28 mouse cellular contexts compared by ENCODE assay signal in genomic region chr14:102911582-102911981, GRCm38 (mm10).
DNase-seq lines count a peak whose midpoint lies in the region; ATAC-seq and TF ChIP-seq lines count a peak whose summit lies in the region.
"Had no signal": no experiment of that assay in that cellular context is flagged by ENCODE, and none has a peak within 500 bp of the region (broad histone marks: within the 10 kb centered on the region; RNA-seq: fewer than 3 reads in every experiment).

No protein-coding gene starts in this region.

- H3K27me3 ChIP-seq in liver, embryonic 15.5 days: no peaks in the 10 kb centered on the region
- H3K27me3 ChIP-seq in liver, embryonic 11.5 days (replicated peaks; ENCODE audit: control insufficient read depth, insufficient read depth, low read length): no peaks in the 10 kb centered on the region
- H3K27me3 ChIP-seq in hindbrain, embryonic 14.5 days (ENCODE audit: control insufficient read depth, insufficient read depth, low read length): no peaks in the 10 kb centered on the region
- H3K27me3 ChIP-seq: embryonic facial prominence, embryonic 12.5 days; embryonic facial prominence, embryonic 15.5 days; heart, embryonic 12.5 days; heart, embryonic 15.5 days; hindbrain, embryonic 13.5 days had no signal

- H3K27ac ChIP-seq in liver, embryonic 15.5 days (replicated peaks): no peak overlapping the region
- H3K27ac ChIP-seq in liver, embryonic 11.5 days (ENCODE audit: low read depth, low read length): no peak overlapping the region
- H3K27ac ChIP-seq in bone marrow macrophage, adult 2 months (ENCODE audit: insufficient read depth, low read depth, low read length): peak overlapping the region; percentile 5
- H3K27ac ChIP-seq in hindbrain, embryonic 14.5 days: no peak overlapping the region
- H3K27ac ChIP-seq: embryonic facial prominence, embryonic 12.5 days; embryonic facial prominence, embryonic 15.5 days; gastrocnemius, adult 2 months; heart, embryonic 15.5 days; hindbrain, embryonic 10.5 days; hindbrain, embryonic 13.5 days; hindbrain, postnatal 0 days had no signal

- H3K4me2 ChIP-seq in liver, embryonic 15.5 days: no peak overlapping the region
- H3K4me2 ChIP-seq in liver, embryonic 11.5 days: no peak overlapping the region
- H3K4me2 ChIP-seq in hindbrain, embryonic 14.5 days (replicated peaks): no peak overlapping the region
- H3K4me2 ChIP-seq: embryonic facial prominence, embryonic 12.5 days; embryonic facial prominence, embryonic 15.5 days; heart, embryonic 12.5 days; heart, embryonic 15.5 days; hindbrain, embryonic 13.5 days had no signal

- 0 out of 2 replicates have a peak, but pooled peaks cover 3% of the 10 kb centered on the region for H3K4me1 ChIP-seq in liver, embryonic 15.5 days (replicated peaks)
- H3K4me1 ChIP-seq in liver, embryonic 11.5 days (replicated peaks; ENCODE audit: control insufficient read depth, insufficient read depth, low read length): no peaks in the 10 kb centered on the region
- peaks cover 25% of the 10 kb centered on the region for H3K4me1 ChIP-seq in bone marrow macrophage, adult 2 months (ENCODE audit: control insufficient read depth, insufficient read depth, low read length)
- H3K4me1 ChIP-seq in hindbrain, embryonic 14.5 days (replicated peaks; ENCODE audit: control insufficient read depth, insufficient read depth, low read length): no peaks in the 10 kb centered on the region
- H3K4me1 ChIP-seq: embryonic facial prominence, embryonic 12.5 days; embryonic facial prominence, embryonic 15.5 days; heart, embryonic 12.5 days; heart, embryonic 15.5 days; hindbrain, embryonic 10.5 days; hindbrain, embryonic 13.5 days had no signal

- 38% methylated on average over 3 of the region's 3 CpGs for WGBS in liver, embryonic 15.5 days (ENCODE audit: insufficient replicate concordance)
- 69% methylated on average over 3 of the region's 3 CpGs for WGBS in liver, embryonic 11.5 days
- WGBS in hindbrain, embryonic 14.5 days: 73% methylated on average over 3 of the region's 3 CpGs

- no peaks in the 10 kb centered on the region for H3K36me3 ChIP-seq in liver, embryonic 15.5 days (replicated peaks)
- H3K36me3 ChIP-seq in liver, embryonic 11.5 days (ENCODE audit: control insufficient read depth, insufficient read depth, low read length): no peaks in the 10 kb centered on the region
- H3K36me3 ChIP-seq in hindbrain, embryonic 14.5 days (replicated peaks; ENCODE audit: control insufficient read depth, insufficient read depth): no peaks in the 10 kb centered on the region
- H3K36me3 ChIP-seq: embryonic facial prominence, embryonic 12.5 days; embryonic facial prominence, embryonic 15.5 days; heart, embryonic 12.5 days; heart, embryonic 15.5 days; hindbrain, embryonic 10.5 days; hindbrain, embryonic 13.5 days had no signal

- DNase-seq in liver, embryonic 11.5 days (ENCODE audit: low spot score): no peak
- DNase-seq in 416B (ENCODE audit: low read depth): peak; percentile 16
- no peak for DNase-seq in cerebellum, postnatal 10 days
- DNase-seq in hindbrain, embryonic 14.5 days (ENCODE audit: low spot score): no peak
- DNase-seq: adrenal gland, adult 2 months; adrenal gland, postnatal 14 days; cerebellum, adult 11 months; cerebellum, adult 2 months; cerebellum, postnatal 25 days; forebrain, postnatal 0 days; gastrocnemius, adult 2 months; gastrocnemius, postnatal 14 days; heart, adult 18-20 months; heart, postnatal 10 days; heart, postnatal 36 days had no signal

- H3K9ac ChIP-seq in liver, embryonic 15.5 days: no peak overlapping the region
- no peak overlapping the region for H3K9ac ChIP-seq in liver, embryonic 11.5 days (ENCODE audit: low read depth, low read length)
- H3K9ac ChIP-seq in hindbrain, embryonic 14.5 days: no peak overlapping the region
- H3K9ac ChIP-seq: embryonic facial prominence, embryonic 12.5 days; embryonic facial prominence, embryonic 15.5 days; forebrain, postnatal 0 days; heart, embryonic 12.5 days; heart, embryonic 15.5 days; hindbrain, embryonic 13.5 days had no signal

- ATAC-seq in liver, embryonic 15.5 days (ENCODE audit: insufficient read depth): peak; percentile 18; the same call in 1 of the 2 replicates
- no peak for ATAC-seq in liver, embryonic 11.5 days (replicated peaks; ENCODE audit: low FRiP score)
- ATAC-seq in megakaryocyte, adult 5-6 weeks (ENCODE audit: poor library complexity, severe bottlenecking): peak; percentile 36
- ATAC-seq in hindbrain, embryonic 14.5 days (ENCODE audit: low FRiP score): no peak
- ATAC-seq: CD4-positive, CD25-positive, alpha-beta regulatory T cell, adult 4 months; forebrain, embryonic 14.5 days; forebrain, postnatal 0 days; hindbrain, postnatal 0 days; inflammation-experienced regulatory T-cells, adult 6 months had no signal

- no peak for TF ChIP-seq POLR2A in bone marrow macrophage, adult 2 months (IDR thresholded peaks at IDR 0.05; ENCODE audit: borderline replicate concordance, low read depth, low read length)

- H3K4me3 ChIP-seq in liver, embryonic 15.5 days (replicated peaks): no peak overlapping the region
- no peak overlapping the region for H3K4me3 ChIP-seq in liver, embryonic 11.5 days (ENCODE audit: low read depth, low read length)
- no peak overlapping the region for H3K4me3 ChIP-seq in bone marrow macrophage, adult 2 months (ENCODE audit: insufficient read depth, low read length)
- no peak overlapping the region for H3K4me3 ChIP-seq in hindbrain, embryonic 14.5 days (replicated peaks; ENCODE audit: low read length)
- H3K4me3 ChIP-seq: embryonic facial prominence, embryonic 12.5 days; embryonic facial prominence, embryonic 15.5 days; gastrocnemius, adult 2 months; heart, embryonic 12.5 days; heart, embryonic 15.5 days; hindbrain, embryonic 10.5 days; hindbrain, embryonic 13.5 days had no signal

- TF ChIP-seq CTCF in bone marrow macrophage, adult 2 months (IDR thresholded peaks at IDR 0.05; ENCODE audit: low read depth, low read length): no peak

- H3K9me3 ChIP-seq in liver, embryonic 15.5 days (replicated peaks): no peaks in the 10 kb centered on the region
- no peaks in the 10 kb centered on the region for H3K9me3 ChIP-seq in liver, embryonic 11.5 days (ENCODE audit: control insufficient read depth, low read length)
- no peaks in the 10 kb centered on the region for H3K9me3 ChIP-seq in hindbrain, embryonic 14.5 days (ENCODE audit: control insufficient read depth, low read length)
- H3K9me3 ChIP-seq: embryonic facial prominence, embryonic 12.5 days; embryonic facial prominence, embryonic 15.5 days; heart, embryonic 12.5 days; heart, embryonic 15.5 days; hindbrain, embryonic 10.5 days; hindbrain, embryonic 13.5 days had no signal

Comparison
In these comparisons a context has a peak if more than half of its experiments do, and no peak if none do; other contexts are left out.
1. ATAC-seq: peak in liver, embryonic 15.5 days (single experiment) and megakaryocyte, adult 5-6 weeks (single experiment); none in liver, embryonic 11.5 days (single experiment) and hindbrain, embryonic 14.5 days (single experiment).